Mouse (Mus musculus): ENCODE measurements around the gene Cdh8.
"Not testable (repeated sequence)": the region's sequence is repeated elsewhere in the genome, so short reads cannot be mapped to it uniquely, and the experiment has no call there.

Cdh8 gene

GRCm38 (mm10) chr8:99280375-99280774 lies 135.9 kb downstream of the Cdh8 start:
- DNase-seq (ENCODE audit: low spot score), result no peak

- no peak for DNase-seq (ENCODE audit: low spot score)
These were observed 149.1 kb downstream of the Cdh8 start for GRCm38 (mm10) chr8:99267133-99267532.

- no peak for DNase-seq (ENCODE audit: low spot score)
These were observed 181.9 kb downstream of the Cdh8 start for GRCm38 (mm10) chr8:99234372-99234771.

GRCm38 (mm10) chr8:99223697-99224096 lies 192.6 kb downstream of the Cdh8 start:
- no peak for DNase-seq (ENCODE audit: low spot score)

- DNase-seq (ENCODE audit: low spot score), result no peak
These were observed 211.1 kb downstream of the Cdh8 start for GRCm38 (mm10) chr8:99205194-99205593.

GRCm38 (mm10) chr8:99190643-99191042 lies 225.6 kb downstream of the Cdh8 start:
- no peak for DNase-seq (ENCODE audit: low spot score)

GRCm38 (mm10) chr8:99186879-99187278 lies 229.4 kb downstream of the Cdh8 start:
- no peak for DNase-seq (ENCODE audit: low spot score)

GRCm38 (mm10) chr8:99184186-99184585 lies 232.1 kb downstream of the Cdh8 start:
- no peak for DNase-seq (ENCODE audit: low spot score)

GRCm38 (mm10) chr8:99166966-99167365 lies 249.3 kb downstream of the Cdh8 start:
- no peak for DNase-seq (ENCODE audit: low spot score)

- DNase-seq (ENCODE audit: low spot score), result no peak
These were observed 254.6 kb downstream of the Cdh8 start for GRCm38 (mm10) chr8:99161633-99162032.

- DNase-seq (ENCODE audit: low spot score), result no peak
These were observed 270.8 kb downstream of the Cdh8 start for GRCm38 (mm10) chr8:99145436-99145835.

- DNase-seq (ENCODE audit: low spot score), result not testable (repeated sequence)
These were observed 271.5 kb downstream of the Cdh8 start for GRCm38 (mm10) chr8:99144761-99145160.

- DNase-seq (ENCODE audit: low spot score), result no peak
These were observed 317.8 kb downstream of the Cdh8 start for GRCm38 (mm10) chr8:99098453-99098852.

GRCm38 (mm10) chr8:99051344-99051743 lies 364.9 kb downstream of the Cdh8 start:
- DNase-seq (ENCODE audit: low spot score), result no peak

- no peak for DNase-seq (ENCODE audit: low spot score)
These were observed 367.5 kb downstream of the Cdh8 start for GRCm38 (mm10) chr8:99048664-99049363.

GRCm38 (mm10) chr8:99040423-99040822 lies 375.8 kb downstream of the Cdh8 start:
- DNase-seq (ENCODE audit: low spot score), result no peak

GRCm38 (mm10) chr8:99031060-99031459 lies 385.2 kb downstream of the Cdh8 start:
- DNase-seq (ENCODE audit: low spot score), result no peak

All from lung, postnatal 25 days (tissue).